Mouse (Mus musculus) left cerebral cortex, postnatal 14 days (tissue): ENCODE measurements around the gene Nans. TPM values are rescaled to one million over a fixed set of nuclear protein-coding genes. Genes with fewer than 3 reads are reported as not detected.

Experiments used
- DNase-seq, 2 experiments: peaks; one replicate each; pipeline ENCODE4 v3.0.0; 2021 to 2022; ENCODE audit warnings: low spot score in 2 of 2, mixed read lengths in 1 of 2
- intact Hi-C: fragments of 180-260 bp; cut with DNase I; formaldehyde crosslinking; loops from one replicate; pipeline ENCODE4 v1.15.1; 2025
- total RNA-seq, 2 experiments: library from RNA; stranded (reverse); gene quantifications; 2 replicates each; pipeline ENCODE4 v1.2.3; 2021

Nans gene
- total RNA-seq, 2 experiments from 2014 or later = 20.8 to 24.5 TPM

DNA sequence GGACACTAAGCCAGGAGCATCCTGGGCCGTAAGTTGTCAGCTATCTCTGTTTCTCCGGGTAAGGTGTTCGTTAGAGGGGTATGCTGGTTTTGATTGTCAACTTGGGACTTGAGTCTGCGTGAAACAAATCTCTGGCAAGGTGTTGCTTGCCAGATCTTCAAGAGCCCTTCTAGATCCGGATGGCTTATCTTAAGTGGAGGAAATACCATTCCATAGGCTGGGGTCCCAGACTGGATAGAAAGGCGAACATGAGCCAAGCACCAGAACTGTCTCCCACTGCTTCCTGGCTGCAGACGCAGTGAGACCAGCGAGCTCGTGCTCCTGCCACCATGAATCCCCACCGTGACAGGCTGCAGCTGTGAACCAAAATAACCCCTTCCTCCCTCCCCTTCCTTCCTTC lies 32.4 kb downstream of the Nans start:
- intact Hi-C loops = no loop called here
- no peak for DNase-seq

DNA sequence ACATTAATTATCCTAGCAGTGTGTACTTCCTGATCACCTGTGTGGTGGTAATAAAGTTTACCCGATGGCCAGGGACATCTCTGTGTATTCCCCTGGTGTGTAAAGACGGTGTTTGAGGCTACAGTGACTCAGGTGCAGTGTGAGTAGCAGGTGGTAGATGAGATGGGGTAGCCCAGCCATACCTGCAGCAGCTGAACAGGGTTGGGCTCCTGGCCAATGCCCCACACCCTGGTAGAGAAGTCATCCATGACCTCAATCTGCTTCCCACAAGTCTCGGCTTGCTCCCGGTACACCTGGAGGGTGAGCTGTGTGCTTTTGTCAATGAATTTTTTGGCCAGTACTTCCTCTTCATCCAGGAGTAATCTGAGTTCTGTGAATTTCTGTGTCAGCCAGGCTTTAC lies 34.3 kb downstream of the Nans start:
- DNase-seq = no peak
- intact Hi-C loops = no loop called here

DNA sequence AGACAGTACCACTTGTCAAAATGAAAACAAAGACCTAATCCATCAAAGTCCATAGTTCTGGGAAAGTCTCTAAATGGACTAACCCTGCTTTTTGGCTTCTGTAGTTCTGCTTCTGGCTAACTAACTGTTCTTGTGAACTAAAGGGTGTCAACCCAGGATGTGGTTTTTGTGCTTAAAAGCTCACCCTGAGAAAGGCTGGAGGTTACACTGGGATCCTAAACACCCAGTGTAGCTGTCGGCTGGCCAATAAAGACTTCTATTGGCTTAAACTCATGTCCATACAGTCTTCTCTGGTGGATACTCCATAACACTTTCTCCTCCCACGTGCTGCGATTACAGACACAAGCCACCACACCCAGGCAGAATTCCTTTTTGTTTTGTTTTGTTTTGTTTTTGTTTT lies 37.2 kb downstream of the Nans start:
- intact Hi-C loops = no loop called here
- DNase-seq = no peak

DNA sequence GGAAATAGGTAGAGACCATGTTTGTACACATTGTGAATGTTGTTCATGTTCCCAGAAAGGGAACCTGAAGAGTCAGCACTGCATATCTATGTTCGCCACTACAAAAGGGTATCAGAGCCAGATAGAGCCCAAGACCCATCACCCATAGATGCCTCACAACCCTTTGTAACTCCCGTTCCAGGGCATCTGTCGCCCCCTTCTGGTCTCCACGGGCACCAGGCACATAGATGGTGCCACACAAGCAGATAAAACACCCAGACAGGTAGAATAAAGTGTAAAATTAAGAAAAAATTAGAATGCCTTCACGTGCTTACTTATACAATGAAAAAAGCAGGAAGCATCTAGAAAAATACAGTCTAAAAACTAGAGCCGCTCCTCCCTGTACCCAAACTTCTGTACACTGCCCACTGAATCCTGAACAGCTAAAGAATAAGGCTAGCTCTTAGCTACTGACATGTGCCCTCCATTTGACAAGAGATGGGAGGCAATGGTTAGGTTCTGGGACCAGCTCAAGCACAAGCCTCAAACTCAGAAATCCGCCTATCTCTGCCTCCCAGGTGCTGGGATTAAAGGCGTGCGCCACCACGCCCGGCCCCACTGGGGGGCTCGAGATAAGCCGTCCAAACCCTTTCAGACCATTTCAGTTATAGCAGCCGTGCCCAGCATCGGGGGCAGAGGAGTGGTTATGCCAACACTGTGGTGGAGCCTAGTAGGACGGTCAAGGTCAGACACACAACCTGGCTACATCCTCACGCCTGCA lies 37.9 kb downstream of the Nans start:
- intact Hi-C loops = no loop called here
- no peak for DNase-seq

DNA sequence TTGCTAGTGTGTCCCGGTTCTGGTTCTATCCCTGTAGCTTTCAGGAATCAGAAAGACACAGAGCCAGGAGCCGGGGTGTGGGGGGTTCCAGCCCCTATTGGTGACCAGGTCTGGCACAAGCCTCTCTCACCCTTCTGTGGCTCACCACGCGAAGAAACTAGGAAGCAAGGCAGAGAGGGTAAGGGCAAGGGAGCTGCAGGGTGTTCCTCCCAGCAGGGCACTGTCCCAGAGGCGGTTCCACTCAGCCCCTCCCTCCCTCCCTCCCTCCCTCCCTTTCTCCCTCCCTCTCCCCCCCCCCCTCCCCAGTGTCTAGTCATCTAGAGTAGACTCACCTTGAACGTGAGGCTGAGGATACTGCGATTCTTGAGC lies 38.5 kb downstream of the Nans start:
- DNase-seq = no peak
- intact Hi-C loops = no loop called here

DNA sequence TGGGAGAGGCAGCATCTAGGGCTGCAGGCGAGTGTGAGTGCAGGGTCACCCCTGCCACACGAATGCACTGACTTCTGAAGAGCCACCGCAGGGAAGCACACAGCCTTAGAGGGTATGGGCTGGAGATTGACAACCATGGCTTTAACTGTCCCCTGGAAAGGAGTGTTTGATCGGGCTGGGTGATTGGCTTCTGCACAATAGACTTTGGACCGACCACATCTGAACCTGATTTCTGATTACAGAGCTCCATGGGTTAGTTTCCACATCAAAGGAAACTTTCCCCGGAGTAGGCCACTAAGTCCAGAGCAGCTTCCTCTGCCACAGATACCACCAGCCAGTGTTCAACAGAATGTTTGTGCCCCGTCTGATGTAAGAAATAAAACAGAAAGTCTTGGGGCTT lies 40.7 kb downstream of the Nans start:
- intact Hi-C loops = no loop called here
- DNase-seq = no peak

DNA sequence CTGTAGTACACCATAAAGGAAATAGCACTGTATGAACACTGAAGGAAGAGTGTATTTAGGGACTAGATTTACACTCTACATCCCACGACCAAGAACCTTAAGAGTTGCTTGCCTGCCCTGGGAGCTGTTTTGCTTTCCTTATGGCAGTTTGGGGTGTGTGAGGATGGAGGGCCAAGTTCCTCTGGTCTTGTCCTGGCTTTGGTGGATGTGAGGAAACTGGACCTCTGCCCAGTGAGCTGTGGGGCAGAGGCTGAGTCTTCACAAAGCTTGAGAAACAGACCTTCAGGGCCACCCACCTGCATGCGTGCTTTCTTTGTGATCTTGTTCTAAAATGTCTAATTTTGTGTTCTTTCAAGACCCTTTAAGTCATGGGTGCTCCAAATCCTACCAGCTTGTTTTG lies 43.5 kb downstream of the Nans start:
- DNase-seq = no peak
- intact Hi-C loops = no loop called here

DNA sequence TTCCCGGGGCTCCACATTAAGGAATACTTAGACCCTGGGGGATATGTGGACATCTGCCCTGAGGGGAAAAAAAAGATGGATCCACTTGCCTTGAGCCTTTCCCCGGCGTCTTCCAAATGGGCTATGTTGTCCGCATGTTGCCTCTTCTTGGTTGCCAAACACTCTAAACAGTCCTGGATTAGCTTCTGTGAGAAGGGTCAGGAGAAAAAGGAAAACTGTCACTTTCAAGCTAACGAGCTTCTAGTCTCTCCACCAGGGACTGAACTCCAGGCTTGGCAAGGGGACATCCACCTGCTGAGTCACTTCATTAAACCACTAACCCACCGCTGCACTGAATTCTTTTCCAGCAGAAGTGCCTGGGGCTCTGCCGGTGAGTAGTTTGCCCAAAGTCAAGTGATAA lies 43.9 kb downstream of the Nans start:
- intact Hi-C loops = no loop called here
- DNase-seq = no peak

DNA sequence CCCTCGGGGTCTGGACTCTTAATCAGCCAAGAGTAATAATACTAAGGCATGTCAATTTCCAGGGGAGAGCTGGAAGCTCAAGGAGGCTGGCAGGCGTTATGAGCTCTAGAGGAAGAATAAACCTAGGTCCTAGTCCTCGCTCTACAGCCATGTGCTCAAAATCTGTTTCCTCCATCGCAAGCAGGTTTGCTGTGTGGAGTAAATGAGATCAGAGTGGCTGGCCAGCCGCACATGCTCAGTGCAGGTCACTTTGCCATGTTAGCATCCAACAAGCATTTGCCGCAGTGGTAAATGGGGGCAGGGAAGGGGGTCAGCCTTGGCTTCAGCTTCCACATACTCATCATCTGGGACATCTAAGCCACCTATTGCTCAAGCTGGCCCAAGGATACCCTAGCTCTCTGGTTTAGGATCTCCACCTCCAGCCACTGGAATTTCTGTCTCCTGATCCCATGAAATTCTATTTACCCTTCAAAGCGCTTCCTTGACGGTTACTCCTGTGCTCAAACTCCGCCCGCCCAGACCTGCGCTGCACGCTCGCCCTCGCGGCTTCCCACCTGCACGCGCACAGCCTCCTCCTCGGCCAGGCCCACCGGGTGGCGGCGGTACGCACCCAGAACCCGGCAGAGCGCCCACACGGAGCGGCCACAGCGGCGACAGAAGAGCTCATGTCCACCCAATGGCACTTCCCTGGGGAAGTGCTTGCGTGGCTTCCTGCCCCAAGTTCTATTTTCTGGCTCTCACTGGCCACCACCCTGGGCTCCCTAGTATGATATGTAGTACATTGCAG lies 45.1 kb downstream of the Nans start:
- no peak for DNase-seq
- intact Hi-C loops = no loop called here

DNA sequence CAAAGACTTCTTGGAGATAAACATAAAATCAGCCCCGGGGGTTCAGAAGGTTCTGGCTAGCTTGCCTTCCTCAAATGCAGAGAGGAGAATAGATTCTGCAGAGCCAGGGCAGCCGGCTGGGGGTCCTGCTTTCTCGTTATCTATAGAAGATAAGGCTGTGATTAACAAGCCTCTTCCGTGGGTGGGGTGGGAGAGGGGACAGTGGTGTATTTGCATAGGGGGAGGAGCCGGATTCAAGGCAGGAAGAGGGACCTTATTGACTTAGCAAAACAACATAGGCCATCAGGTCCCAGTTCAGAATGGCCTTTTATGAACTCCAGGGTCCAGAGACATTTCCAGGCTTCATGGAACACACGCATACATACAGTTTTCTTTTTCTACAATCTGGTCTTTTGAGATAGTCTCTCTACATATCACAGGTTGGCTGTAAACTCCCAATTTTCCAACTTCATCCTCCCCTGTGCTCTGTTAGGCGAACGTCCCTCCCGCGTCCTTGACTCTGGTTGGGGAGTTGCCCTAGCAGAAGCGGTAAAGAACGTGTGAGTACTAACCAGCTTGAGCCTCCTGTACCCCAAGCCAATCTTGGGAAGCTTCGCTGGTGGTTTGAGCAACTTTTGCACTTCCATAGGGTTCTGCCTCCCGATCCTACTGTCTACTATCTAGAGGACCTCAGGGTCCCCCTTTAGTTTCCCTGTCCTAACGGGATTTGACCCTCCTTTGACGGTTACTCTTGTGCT lies 46.2 kb downstream of the Nans start:
- DNase-seq = no peak
- intact Hi-C loops = no loop called here

DNA sequence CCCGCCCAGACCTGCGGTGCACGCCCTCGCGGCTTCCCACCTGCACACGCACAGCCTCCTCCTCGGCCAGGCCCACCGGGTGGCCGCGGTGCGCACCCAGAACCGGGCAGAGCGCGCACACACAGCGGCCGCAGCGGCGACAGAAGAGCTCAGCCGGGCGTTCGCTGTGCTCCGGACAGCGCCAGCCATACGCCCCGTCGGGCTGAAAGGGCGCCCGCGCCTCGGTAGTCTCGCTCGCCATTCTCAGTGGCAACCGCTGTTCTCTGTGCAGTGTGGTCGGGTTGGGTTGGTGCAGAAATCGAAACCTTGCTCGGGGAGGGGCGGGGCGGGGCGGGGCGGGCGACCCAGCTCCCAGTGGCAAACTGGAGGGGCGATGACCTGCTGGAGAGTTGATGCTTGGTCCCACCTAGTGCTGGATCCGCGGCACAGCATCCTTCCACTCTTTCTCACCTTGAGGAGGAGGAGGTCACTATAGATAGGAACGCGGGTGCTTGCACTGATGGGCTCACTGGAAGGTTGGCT lies 46.9 kb downstream of the Nans start, which contains the start of gene Trim14:
Gene Trim14 (minus strand): TSS at position 302 of the 522 bp plus-strand sequence.
- intact Hi-C loops = no loop called here
- no peak for DNase-seq

DNA sequence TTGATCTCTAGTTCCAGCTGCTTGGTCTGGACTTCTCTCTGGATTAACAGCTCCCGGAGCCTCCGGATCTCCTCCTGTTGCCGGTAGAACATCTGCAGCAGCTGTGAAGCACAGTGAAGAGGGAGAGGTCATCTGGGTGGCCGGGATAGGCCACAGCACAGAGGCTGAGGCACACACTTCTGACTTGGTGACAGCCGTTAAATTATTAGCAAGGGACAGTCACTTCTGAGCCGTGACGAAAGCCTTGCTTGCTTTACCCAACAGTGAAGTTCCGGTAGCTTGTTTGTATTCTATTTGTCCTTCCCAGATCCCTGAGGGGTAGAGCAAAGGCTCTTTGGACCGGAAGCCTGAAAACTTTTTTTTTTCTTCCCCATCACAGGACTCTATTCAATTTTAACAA lies 50.1 kb downstream of the Nans start:
- intact Hi-C loops = no loop called here

DNA sequence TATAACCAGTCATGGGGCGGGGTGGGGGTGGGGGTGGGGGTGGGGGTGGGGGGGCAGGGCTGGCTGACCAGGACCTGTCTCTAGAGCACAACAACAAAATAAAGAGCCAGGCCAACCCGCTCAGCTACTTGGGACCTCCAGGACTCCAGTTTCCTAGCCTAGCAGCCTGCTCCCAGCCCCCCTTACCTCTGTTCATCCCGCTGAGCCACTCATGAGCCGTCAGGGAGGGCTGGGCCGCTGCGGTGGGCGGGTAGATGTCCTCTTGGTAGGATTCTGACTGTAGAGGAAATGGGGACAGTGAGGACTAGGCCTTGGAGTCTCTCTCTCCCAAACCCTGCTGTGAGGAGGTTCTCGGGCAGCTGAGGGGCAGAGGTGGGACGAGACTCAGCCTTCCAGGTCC lies 52.7 kb downstream of the Nans start:
- intact Hi-C loops = no loop called here
- no peak for DNase-seq

More for the DNA sequence above, 50.1 kb downstream of the Nans start:
- DNase-seq = no peak

DNA sequence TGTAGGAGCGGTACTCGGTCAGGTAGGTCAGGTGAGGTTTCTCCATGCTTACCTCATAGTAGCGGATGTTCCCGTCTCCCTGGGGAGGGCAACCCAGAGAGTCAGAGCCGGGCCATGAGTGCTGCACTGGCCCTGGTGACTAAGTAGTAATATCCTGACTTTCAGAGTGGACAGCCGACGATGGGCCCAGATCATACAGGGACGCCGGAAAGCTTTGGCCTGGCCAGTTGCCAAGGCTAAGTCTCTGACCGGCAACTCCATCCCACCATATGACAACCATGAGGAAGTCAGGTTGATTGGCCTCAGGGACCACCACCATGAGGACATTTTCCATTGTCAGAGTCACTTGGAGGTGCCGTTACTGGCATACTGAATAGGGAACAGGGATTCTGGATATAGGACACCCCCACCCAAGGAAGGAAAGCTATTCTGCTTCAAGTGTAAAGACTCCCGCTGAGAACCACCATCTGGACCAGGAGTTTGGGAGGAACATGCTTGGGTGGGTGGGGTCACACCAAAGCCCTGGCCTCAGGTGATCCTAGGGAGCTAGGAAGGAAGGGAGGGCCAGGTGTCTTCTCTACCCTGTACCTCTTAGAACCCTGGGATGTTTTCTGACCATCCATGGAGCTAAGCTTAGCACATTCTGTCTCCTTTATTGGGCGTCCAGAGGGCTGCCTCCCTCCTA lies 54.5 kb downstream of the Nans start:
- intact Hi-C loops = no loop called here
- no peak for DNase-seq

DNA sequence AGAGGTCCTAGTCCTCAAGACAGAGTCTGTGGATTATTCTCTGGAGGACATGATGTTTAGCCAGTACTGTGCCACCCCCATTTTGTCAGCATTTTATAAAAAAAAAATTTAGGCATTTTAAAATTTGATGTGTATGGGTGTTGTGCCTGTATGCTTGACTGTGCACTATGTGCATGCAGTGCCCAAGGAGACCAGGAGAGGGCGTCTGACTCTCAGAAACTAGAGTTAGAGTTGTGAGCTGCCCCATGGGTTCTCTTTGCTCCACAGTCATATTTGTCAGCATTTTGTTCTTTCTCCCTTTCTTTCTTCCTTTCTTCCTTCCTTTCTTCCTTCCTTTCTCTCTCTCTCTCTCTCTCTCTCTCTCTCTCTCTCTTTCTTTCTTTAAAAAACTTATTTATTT lies 55.3 kb downstream of the Nans start:
- intact Hi-C loops = no loop called here
- peak; percentile 29 to 75 for DNase-seq

DNA sequence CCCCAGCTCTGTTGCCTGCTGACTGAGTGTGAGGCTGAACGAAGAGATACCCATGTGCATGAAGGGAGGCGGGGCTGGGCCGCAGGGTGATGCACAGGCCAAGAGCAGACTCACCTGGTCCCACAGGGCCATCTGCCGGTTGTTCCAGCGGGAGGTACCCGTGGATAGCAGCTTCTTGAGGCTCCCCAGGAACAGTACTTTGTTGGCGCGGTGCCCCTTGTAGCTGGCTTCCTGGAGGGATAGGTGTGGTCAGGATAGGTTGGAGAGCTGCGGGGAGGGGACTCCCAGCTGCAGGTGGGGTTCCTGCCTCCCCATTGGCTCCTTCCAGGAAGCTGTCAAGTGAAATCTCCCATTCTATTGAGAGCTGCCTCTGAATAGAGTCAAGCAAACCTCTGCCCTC lies 56.5 kb downstream of the Nans start:
- intact Hi-C loops = no loop called here
- DNase-seq = no peak

DNA sequence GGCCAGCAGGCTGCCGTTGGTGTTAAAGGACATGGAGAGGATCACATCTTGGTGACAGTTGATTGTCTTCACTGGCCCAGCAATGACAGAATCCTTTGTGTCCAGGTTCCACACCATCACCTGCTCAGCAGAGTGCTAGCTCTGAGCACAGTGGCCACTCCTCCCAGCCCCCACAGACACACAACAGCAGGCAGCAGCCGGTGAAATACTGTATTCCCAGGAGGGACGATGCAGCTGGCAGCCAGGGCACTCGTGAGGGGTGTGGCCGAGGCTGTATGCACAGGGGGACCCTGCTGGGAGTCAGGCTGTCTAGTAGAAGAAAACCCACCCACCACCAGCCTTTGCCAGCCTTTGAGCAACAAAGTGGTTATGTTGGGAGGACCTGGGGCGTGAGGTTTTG lies 57.7 kb downstream of the Nans start:
- intact Hi-C loops = no loop called here
- DNase-seq = no peak

DNA sequence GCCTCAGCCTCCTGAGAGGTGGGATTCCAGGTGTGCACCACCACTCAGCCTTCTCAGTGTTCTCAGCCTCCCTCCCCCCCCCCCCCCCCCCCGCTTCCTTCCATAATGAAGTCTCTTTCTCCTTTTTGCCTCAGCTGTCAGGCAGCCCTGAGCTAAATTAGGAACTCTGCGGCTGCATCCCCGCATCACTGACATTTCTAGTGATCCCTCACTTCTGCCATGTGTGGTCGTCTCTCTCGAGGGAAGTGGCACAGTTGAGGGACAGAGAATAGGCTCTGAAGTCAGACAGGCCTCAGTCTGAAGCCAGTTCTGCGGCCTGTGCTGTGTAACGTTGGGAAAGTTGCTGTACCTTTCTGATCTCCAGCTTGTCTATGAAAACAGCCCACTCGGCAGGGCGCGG lies 60.9 kb downstream of the Nans start:
- intact Hi-C loops = no loop called here
- DNase-seq = no peak

DNA sequence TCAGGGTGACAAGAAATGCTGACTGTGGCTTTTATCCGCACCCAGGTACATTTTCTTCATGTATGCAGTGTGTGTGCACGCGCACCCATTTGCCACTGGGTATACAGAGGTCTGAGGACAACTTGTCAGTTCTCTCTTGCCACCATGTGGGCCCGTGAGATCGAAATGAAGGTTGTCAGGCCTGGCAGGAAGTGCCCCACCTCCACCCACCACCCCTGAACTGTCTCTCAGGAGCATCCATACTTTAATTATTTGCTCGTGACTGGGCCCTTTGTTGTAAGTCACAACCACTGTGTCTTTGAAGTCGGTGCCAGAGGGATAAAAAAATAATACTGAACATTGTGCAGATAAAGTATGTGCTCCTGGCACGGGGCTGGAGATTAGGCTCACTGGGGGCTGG lies 61.4 kb downstream of the Nans start:
- intact Hi-C loops = no loop called here
- DNase-seq = no peak
